Mouse (Mus musculus): ENCODE measurements around the gene Lekr1.
A peak's percentile ranks its signal among the peaks of the same experiment; 100 is the strongest.

Lekr1 gene

DNA sequence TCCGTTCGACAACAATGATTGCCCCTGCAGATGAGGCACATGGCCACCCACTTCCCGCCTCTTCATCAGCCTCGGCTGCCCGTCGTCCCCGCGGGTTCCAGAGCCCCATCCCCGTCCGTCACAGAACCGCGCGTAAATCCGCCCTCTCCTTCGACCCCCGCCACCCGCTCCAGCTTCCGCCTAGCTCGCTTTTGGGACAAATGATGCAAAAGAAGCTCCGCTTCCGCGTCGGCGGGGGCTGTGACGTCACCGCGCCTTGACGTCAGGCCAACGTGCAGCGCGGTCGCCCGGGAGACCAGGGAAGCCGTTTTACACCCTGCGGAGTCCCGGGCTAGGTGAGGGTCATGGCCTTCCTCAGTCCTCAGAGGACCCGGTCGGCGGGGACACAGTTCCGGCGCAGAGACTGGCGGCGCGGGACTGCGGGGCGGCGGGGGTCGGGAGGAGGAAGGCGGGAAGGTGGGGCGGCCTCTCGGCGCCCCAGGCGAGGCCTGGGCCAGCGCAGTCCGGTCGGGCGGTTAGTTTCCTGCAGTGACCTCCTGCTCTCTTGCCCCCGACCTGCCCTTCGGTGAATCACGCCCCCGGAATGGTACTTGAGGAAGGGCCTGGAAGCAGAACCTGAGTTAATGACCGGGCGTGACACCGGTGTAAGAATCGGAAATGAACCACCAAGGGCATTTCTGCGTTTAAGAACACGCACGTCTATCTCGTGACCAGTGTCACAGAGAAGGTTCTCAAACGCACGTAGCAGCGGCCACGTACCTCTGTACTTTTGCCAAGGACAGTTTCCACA, at the start of gene Lekr1:
Gene Lekr1, plus strand, starts transcription at position 252 of the 790 bp plus-strand sequence.
- peak; percentile 93 for DNase-seq (ENCODE audit: low spot score in 2 of 2)

DNA sequence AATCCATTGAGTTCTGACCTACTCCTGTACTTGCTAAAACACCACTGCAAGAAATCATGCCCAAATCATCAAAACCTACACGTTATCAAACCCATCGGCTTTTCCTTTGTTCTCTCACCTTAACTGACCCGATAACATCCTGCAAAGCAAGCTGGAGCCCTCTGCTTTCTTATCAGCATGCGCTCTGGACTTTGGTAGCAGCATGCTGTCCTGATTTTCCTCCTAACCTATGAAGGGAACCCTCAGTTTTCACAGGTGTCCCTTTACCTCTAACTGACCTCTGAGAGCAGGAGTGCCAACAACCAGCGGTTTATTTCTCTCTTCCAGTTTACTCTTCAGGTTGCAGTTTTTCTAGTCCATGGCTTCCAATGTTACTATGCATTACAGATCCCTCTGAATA, 48.5 kb upstream of the Lekr1 start:
- DNase-seq (ENCODE audit: low spot score in 2 of 2): no peak

DNA sequence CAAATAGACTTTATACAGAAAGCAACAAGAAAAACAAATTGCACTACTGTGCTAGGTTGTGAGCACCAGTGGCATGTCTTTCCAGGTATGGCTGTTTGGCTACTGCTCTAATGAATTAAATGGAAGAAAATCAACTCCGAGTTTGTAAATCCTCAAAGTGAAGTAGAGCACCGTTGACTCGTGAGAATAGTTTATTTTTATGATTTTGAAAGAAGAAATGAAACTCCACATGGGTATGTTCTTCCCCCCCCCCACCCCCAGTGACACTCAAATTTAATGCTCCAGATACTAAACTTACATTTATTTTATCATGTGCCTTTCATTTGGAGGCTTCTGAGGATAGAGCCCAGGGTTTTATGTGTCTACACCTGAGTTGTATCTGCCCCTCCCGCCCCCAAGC, 46.7 kb upstream of the Lekr1 start:
- DNase-seq (ENCODE audit: low spot score in 2 of 2): no peak

DNA sequence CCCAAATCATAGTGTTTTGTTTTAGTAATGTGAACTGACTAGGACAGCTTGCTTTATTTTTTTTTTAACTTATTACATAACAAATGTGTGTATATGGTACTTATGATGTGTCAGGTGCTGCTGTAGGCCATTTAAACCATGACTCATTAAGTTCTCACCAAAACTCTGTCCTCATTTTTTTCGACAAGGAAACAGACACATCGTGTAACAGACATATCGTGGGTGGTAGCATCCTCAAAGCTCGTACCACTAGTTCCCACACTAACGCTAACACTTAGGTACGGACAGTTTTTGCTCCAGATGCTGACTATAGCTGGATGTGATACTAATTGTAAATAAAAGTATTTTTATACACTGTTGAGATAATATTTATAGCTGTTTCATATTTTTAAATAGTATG, 43.0 kb upstream of the Lekr1 start:
- no peak for DNase-seq (ENCODE audit: low spot score in 2 of 2)

DNA sequence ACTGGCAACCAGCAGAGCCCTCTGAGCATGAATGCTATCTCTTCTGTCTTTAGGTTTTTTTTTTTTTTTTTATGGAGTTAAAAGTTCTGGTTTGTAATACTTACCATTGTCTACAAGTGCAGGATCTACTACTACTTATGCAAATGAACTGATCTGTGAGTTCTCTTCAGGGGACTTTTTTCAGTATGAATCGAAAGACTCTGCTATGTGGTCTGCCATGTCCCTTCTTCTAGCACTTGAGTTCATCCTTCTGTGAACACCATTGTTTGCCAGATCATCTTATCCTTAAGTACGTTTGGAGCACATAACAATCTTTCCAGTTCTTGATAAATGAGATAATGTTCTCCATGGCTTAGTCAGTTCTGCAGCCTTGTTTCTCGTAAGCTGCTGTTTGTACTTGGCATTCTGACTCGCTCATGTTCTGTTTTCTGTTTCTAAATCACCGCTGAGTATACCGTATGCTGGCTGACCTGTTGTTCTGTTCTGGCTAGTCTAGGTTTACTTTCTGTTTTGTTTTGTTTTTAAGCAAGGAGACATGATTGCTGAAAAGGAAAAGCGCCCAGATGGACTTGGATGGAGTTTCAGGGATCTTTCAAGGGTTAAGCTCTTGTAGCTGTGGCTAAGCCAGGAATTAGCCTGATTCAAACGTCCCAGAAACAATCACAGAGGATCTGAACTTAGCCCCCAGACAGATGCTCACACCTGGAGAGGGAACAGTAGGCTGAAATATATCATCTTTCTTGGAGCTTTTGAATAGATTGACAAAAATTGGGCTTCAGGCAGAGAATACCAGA, 40.3 kb upstream of the Lekr1 start:
- no peak for DNase-seq (ENCODE audit: low spot score in 2 of 2)

DNA sequence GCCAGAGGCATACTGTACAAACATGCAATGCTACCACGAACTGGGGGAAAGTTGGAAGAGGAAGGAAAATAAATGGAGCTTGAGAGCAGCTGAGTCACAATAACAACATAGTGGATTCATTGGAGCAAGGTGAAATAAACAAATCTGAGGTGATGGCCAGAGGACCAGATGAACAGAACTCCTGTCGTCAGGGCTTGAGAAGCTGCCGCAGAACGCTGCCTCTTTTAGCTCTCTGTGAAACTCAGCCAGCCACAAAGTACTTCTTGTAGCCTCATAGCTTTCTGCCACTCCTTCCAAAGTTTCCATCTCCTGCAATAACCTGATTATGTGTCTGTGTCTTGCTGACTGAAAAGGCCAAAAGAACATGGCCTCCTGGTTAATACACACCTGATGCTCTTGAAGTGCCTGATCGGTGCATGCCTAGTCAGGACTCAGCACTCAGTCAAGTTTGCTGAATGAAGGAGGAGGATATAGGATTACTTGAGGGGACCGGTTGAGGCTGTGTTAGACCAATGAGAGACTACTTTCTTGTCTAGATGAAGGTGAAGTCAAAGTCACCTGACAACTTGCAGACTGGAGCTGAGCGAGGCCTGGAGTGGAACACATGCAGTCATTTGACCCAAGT, 39.6 kb upstream of the Lekr1 start:
- no peak for DNase-seq (ENCODE audit: low spot score in 2 of 2)

DNA sequence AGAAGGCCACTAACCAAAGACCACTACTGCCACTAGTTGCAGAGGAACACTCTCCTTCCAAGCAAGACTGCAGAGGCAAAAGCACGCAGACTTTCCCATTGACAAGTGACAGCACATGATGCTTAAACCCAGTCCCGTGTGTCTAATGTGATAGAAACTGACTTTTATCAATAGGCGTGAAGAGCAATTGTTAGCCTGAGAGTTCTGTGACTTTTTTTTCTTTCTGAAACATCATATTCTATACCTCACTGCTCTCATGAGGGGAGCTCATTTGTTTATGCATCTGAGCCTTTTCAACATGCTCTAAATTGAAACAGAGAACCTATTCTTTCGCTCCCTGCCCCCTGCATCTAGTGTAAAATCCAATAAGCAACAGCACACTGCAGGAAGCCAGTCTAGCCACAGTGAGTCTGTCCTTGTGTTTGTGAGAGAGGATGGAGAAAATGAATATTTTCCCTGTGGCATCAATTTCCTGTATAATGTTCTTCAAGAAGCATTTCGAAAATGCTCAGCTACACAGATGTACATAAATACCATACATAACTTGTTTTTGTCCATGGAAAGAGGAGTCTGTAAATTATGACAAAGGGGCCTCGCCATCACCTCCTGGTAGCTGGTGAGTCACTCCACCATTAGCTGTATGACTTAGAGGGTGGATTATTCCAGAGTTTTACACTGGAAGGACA, 38.9 kb upstream of the Lekr1 start:
- DNase-seq (ENCODE audit: low spot score in 2 of 2): no peak

DNA sequence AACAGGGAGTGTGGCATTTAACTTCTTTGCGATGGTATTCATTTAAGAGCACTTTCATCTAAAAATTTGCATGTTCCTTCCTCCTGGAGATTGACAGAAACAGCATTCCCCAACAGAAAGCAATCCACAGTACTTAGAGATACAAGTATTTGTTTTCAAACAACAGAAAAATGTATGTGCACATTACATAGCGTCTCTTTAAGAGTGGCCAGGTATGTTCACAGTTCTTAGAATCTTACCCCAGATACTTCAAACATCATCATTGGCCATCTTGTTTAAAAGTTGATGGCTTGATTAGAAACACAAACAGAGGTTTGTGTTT, 38.4 kb upstream of the Lekr1 start:
- no peak for DNase-seq (ENCODE audit: low spot score in 2 of 2)

DNA sequence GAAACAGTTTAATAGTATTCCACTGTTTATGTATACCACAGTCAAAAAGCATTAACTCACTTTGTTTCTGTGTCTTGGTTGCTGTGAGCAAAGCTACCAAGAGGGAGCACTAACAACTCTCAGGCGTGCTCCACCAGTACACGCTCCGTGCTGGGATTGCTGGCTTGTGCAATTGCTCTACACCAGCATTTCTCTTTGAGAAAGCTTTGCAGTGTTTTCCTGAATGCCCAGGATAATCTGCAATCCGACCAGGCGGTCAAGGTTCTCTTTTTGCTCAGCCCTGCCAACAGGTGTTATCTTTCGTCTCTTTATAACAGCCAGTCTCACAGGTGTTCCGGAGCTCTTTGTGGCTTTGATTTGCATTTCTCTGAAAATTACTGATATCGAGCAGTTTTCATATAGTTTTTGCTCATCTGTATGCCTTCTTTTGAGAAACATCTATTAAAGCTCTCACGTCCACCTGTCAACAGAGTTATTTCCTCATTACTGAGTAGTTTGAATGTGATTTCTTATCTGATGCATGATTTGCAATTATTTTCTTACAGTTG, 36.4 kb upstream of the Lekr1 start:
- no peak for DNase-seq (ENCODE audit: low spot score in 2 of 2)

DNA sequence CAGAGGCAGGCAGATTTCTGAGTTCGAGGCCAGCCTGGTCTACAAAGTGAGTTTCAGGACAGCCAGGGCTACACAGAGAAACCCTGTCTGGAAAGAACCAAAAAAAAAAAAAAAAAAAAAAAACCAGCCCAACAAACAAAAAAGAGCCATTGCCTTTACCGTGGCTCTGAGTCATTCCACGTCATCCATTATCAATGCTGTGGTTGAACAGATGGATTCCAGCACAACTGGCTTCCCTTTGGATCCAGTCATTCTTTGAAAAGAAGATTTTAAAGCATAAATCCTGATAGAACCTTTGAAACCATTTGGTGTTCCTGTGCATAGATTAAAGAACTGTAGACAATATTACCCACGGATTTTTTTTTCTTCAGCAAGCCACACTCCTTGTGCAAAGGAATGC, 32.4 kb upstream of the Lekr1 start:
- DNase-seq (ENCODE audit: low spot score in 2 of 2): no peak

DNA sequence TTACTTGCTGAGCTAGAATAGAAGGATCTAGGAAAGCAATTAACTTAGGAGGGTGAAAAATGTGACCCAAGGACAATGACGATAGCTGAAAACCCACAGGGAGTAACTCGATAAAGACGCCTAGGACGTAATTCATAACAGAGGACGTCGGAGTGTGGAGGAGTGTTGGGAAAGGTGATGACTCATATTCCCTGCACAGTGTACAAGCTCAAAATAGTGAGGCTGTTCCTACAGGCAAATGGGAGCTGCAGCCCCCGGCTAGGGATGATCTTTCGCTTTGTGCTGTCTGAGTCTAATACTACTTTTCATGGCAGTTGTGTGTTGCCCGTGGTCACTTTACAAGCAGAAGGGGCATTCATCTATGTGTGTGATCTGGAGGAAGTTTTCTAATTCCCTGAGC, 30.0 kb upstream of the Lekr1 start:
- peak; percentile 42 to 51 for DNase-seq (ENCODE audit: low spot score in 2 of 2)

DNA sequence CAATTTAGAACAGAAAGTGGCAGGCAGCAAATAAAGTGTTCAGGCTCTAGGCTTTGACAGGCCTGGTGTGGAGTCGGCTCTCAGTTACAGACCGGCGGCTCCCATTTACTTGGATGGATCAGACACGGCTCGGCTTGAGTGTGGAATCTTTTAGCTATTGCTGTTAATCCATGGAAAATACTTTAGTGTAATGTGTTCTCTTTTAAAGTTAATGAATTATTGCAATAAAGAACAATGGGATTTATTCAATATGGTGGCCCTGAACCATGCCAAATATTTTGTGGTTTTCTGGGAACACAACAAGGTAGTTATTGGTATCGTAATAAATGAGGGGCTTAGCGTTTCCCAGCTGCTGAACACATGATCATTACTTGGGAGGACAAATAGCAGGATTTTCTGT, 28.7 kb upstream of the Lekr1 start:
- DNase-seq (ENCODE audit: low spot score in 2 of 2): no peak

DNA sequence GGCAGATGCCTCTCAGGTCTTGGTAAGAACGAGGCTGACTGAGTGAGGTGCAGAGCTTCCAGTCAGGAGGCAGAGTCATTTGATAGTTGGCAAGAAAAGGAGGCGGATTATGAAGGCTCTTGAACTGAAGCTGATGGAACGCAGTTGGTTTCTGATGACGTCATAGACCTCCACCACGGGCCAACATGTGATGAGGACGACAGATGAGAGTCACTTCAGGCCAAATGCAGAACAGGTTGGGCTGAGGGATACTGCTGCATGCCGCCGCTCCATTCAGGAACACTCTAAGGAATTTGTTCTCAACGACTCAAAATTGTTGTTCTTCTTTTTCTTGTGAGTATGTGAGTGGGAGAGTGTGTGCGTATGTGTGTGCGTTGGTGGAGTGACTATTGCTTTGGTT, 27.1 kb upstream of the Lekr1 start:
- no peak for DNase-seq (ENCODE audit: low spot score in 2 of 2)

DNA sequence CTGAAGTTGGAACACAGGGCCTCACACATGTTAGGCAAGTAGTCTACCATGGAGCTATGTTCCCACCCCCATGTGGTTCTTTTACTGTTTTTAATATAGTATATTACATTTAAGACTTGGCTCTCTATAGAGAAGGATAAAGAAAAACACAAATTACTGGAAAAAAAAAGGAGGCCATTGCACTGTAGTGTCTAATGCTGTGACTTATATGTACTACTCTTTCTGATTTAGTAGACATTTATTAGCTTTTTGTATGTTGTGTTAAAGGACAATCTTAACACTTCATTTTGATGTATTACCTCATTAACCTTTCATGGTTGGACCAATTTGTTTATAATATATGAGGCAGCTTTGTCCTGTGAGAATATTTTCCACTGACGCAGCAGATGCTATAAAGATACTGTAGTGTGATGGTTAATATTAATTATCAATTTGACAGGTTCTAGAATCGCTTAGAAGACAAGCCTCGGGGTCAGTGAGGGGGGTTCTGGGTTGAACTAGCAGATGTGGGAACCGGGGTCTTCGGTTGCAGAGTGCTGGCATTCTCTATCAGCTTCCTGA, 26.5 kb upstream of the Lekr1 start:
- no peak for DNase-seq (ENCODE audit: low spot score in 2 of 2)

DNA sequence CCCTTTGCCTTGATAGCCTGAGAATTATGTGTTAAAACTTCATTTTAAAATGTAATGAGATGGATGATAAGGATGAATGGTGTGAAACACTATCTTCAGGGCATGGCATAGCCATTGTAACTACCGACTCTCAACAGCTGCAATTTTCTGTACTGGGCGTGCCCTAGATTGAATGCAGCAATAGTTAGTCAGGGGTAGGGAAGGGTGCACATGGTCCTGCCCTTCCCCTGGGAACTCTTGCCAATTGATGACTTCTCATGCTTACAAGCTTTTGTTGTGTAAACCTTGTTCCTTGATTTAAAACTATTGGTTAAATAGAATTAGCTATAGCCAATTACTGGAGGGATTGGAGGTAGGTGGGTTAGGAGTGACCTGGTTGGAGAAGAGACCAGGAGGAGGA, 23.1 kb upstream of the Lekr1 start:
- no peak for DNase-seq (ENCODE audit: low spot score in 2 of 2)

DNA sequence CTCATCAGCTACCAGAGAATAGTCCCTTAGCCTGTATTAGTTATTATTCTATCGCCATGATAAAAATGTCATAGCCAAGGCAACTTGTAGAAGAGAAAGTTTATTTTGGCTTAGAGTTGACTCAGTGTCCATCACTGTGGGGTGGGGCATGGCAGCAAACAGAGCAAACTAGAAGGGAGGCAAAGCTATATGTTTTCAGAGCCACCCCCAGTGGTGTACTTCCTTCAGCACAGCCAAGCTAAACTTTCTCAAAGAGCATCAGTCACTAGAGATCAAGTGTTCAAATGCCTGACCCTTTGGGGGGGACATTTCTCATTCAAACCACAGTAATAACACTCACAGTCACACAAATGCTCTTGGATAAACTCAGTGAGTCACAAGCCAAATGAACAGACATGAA, 22.4 kb upstream of the Lekr1 start:
- no peak for DNase-seq (ENCODE audit: low spot score in 2 of 2)

DNA sequence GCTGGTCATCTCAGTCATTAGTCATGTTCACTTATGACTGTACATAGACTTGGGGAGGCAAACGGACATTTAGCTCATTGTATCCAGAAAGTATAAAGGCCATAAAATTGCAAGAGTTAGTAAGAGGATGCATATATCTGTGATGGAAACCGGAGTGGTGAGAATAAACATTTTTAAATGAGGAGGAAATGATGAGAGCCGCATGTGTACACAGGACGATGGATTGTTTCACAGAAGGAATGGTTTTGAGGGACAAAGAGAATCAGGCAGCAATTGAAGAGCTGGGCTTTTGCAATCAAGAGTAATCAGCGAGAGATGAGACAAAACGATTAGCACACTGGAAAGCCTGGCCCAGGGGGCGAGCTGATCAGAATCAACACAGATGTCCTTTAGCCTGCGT, 18.4 kb upstream of the Lekr1 start:
- DNase-seq (ENCODE audit: low spot score in 2 of 2): no peak

DNA sequence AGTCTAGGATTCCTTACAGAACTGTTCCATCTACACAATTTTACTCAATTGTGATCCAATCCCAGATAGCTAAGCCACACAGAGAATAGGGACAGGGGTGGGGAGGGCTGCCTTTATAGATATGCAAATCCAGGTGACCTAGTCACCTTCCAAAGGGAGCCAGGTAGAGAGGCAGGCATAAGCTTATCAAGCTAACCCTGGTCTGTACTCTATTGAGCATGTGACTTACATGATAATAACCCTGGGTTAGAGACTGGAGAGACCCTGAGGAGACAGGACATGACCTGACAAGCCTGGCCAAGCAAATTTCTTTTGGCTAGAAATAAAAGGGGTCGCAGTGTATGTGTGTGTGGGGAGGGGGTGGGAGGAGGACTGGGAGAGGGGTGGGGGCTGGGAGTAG, 17.1 kb upstream of the Lekr1 start:
- no peak for DNase-seq (ENCODE audit: low spot score in 2 of 2)

DNA sequence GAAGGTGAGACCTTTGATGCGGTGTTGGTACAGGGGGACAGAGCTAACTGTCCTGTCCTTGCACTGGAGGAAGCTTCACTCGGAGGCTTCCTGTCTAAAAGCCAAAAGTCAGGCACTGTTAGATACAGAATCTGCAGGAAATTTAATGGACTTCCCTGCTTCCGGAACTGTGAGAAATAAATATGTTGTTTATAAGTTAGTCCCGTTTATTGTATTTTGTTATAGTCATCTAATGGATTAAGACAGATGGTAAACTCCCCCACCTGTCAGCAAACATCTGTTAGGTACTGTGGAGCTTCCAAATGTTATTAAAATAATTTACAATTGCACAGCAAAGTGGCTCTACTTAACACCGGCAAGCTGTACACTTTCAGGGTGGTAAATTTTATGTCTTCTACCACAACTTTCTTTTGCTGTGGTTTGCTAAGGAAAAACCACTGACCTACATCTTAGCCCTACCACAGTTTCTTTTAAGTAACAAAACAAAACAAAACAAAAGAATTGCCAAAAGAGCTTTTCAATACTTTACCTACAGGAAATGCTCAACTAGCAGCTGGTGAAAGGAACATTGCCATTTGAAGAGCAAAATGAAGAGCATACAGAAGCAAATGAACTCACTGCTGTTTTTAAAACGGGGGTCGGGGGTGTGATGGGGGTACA, 15.7 kb upstream of the Lekr1 start:
- DNase-seq (ENCODE audit: low spot score in 2 of 2): no peak

DNA sequence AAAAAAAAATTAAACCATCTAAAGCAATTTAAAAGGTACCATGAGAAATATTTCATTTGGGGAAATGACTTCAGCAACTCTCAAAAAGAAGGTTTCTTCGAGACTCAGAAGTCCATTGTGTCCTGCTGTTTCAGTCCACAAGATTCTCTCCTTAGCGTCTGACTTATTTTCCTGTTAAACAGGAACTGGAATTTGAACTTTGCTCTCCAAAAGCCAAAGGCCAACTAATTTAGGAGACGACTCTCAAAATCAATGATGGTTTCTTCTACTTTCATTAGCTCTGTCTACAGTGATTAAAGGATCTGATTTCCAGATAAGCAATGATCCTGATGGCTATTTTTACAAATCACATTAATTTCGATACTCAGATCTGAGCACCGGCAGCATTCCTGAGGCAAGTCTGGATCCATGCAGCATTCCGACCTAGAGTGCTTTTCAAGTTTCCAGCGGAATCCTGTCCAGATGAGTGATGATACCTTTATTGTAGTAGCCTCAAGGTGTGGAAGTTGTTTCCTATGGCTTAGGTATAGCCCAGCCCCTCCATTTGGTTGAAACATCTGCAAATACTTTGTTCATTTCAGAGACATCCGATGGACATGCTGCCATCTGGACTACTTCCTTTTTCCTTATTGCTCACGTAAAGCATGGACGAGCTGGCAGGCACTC, 11.4 kb upstream of the Lekr1 start:
- DNase-seq (ENCODE audit: low spot score in 2 of 2): no peak

DNA sequence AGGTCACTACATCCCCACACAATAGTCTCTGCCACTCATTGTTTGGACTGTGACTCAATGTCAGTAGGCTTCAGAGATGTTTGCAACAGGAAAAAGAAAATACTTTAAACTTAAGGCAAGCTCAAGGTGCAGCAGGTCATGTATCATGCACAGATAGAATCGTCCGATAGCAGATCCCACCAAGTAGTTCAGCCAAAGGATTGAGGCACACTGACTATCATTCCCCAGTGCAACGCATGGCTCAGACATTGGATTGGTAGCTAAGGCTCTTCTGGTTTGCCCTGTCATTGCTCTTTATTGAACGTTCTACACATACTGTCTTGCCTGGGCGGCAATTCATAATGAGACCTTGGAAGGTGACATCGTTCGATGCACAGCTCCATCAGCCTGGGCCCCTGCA, 9.6 kb upstream of the Lekr1 start:
- no peak for DNase-seq (ENCODE audit: low spot score in 2 of 2)

Measured in right cerebral cortex, adult 2 months (tissue).